ENCODE assay signal across 8 mouse cellular contexts in genomic region chr6:41543411-41544050, GRCm38 (mm10). TPM values are rescaled to one million over a fixed set of nuclear protein-coding genes. Genes with fewer than 3 reads are reported as not detected.
DNase-seq lines count a peak whose midpoint lies in the region; ATAC-seq lines count a peak whose summit lies in the region.

No protein-coding gene starts in this region.

- DNase-seq in left cerebral cortex, postnatal 36 days (ENCODE audit: low spot score in 2 of 2): peak; percentile 13 to 15
- DNase-seq in left cerebral cortex, adult 9 months (ENCODE audit: low spot score in 2 of 2): no peak
- DNase-seq in embryo, embryonic 9.5 days (ENCODE audit: extremely low spot score): peak; percentile 20
- no peak for DNase-seq in c-Kit-positive CD71-positive TER-119-positive erythroid progenitor cells, embryonic 14.5 days (ENCODE audit: low spot score)

- H3K9ac ChIP-seq in hindbrain, embryonic 16.5 days (ENCODE audit: low read depth, low read length): peak overlapping the region; percentile 50
- H3K9ac ChIP-seq in midbrain, embryonic 16.5 days (ENCODE audit: low read depth, low read length): peak overlapping the region; percentile 40

- H3K4me1 ChIP-seq in hindbrain, embryonic 16.5 days (ENCODE audit: control insufficient read depth, insufficient read depth, low read depth, low read length): peaks cover 9% of the 10 kb centered on the region
- peaks cover 17% of the 10 kb centered on the region for H3K4me1 ChIP-seq in midbrain, embryonic 16.5 days (ENCODE audit: control insufficient read depth, insufficient read depth, low read length)

- H3K4me2 ChIP-seq in hindbrain, embryonic 16.5 days (ENCODE audit: low read length): peak overlapping the region; percentile 75
- H3K4me2 ChIP-seq in midbrain, embryonic 16.5 days (ENCODE audit: low read length): peak overlapping the region; percentile 71

- no peaks in the 10 kb centered on the region for H3K36me3 ChIP-seq in hindbrain, embryonic 16.5 days (ENCODE audit: control insufficient read depth, insufficient read depth, low read length)
- no peaks in the 10 kb centered on the region for H3K36me3 ChIP-seq in midbrain, embryonic 16.5 days (ENCODE audit: control insufficient read depth, insufficient read depth, low read length)

- H3K27ac ChIP-seq in hindbrain, embryonic 16.5 days (ENCODE audit: low read depth, low read length): no peak overlapping the region
- 0 out of 2 replicates have a peak overlapping the region, but pooled peaks have one; percentile 0 for H3K27ac ChIP-seq in midbrain, embryonic 16.5 days (ENCODE audit: low read length)

- no peaks in the 10 kb centered on the region for H3K9me3 ChIP-seq in hindbrain, embryonic 16.5 days (ENCODE audit: control insufficient read depth, low read length)
- H3K9me3 ChIP-seq in midbrain, embryonic 16.5 days (replicated peaks; ENCODE audit: control insufficient read depth, low read length, poor library complexity, severe bottlenecking): no peaks in the 10 kb centered on the region

- H3K27me3 ChIP-seq in hindbrain, embryonic 16.5 days (replicated peaks; ENCODE audit: control insufficient read depth, insufficient read depth, low read length): no peaks in the 10 kb centered on the region
- H3K27me3 ChIP-seq in midbrain, embryonic 16.5 days (ENCODE audit: control insufficient read depth, insufficient read depth, low read depth, low read length): no peaks in the 10 kb centered on the region

- intact Hi-C loops in left cerebral cortex, postnatal 36 days (cut with DNase I): no loop called here

- H3K4me3 ChIP-seq in hindbrain, embryonic 16.5 days (ENCODE audit: low read length): peak overlapping the region; percentile 40
- H3K4me3 ChIP-seq in midbrain, embryonic 16.5 days (ENCODE audit: low read depth, low read length): peak overlapping the region; percentile 39

- ATAC-seq in hindbrain, embryonic 16.5 days: peak; percentile 22; the same call in 1 of the 2 replicates
- ATAC-seq in midbrain, embryonic 16.5 days: peak; percentile 38
- no peak for ATAC-seq in megakaryocyte, adult 5-6 weeks (ENCODE audit: poor library complexity, severe bottlenecking)
- ATAC-seq in activated CD4-positive, CD25-positive, alpha-beta regulatory T cell, adult 4 months: no peak

- 7% methylated on average over 28 of the region's 28 CpGs for WGBS in hindbrain, embryonic 16.5 days
- 6% methylated on average over 28 of the region's 28 CpGs for WGBS in midbrain, embryonic 16.5 days

RNA-seq across cellular contexts. Expression of gene Prss2, which starts 21.9 kb away (rescaled TPM):
- total RNA-seq in left cerebral cortex, postnatal 36 days (2021): not detected
- not detected in 2 replicates for polyA plus RNA-seq in hindbrain, embryonic 16.5 days (2015; fragmentation: Nextera tagmentation; extraction: Ambion mirVana)
- polyA plus RNA-seq in midbrain, embryonic 16.5 days (2015; fragmentation: Nextera tagmentation; extraction: Ambion mirVana): not detected in 2 replicates
- total RNA-seq in megakaryocyte, adult 5-6 weeks (2015): 0.41 TPM in 1 of 2 replicates, not detected in the other
- not detected in 2 replicates for total RNA-seq in megakaryocyte, adult 5-6 weeks (2017)
- 1 to 10 TPM; 1.9 to 3.1 TPM for polyA plus RNA-seq in activated CD4-positive, CD25-positive, alpha-beta regulatory T cell, adult 4 months (2017; shearing (Covaris generic))

Comparison
In these comparisons a context has a peak if more than half of its experiments do, and no peak if none do; other contexts are left out.
1. DNase-seq: peak in left cerebral cortex, postnatal 36 days (2 of 2) and embryo, embryonic 9.5 days (single experiment); none in left cerebral cortex, adult 9 months (0 of 2) and c-Kit-positive CD71-positive TER-119-positive erythroid progenitor cells, embryonic 14.5 days (single experiment).
2. ATAC-seq: peak in hindbrain, embryonic 16.5 days (single experiment) and midbrain, embryonic 16.5 days (single experiment); none in megakaryocyte, adult 5-6 weeks (single experiment) and activated CD4-positive, CD25-positive, alpha-beta regulatory T cell, adult 4 months (single experiment).